In the genomic region with DNA sequence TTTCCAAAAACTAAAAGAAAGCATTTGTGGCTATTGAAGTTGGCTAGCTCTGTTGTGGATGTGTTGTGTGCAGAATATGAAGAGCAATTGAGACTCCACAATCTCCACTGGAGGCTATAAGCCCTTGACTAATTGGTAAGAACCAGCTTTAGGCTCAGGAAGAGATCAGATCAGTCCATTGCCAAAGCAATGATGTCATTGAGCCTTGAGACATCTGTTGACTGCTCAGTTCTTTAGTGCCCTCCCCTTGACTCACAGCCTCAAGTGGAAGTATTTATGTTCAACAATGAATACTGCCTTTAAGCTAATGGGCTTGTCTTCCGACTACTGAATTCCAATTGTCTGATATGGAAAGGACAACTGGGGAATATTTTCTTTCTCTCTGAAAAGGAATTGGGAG, we compare ENCODE assay signal across 20 mouse cellular contexts.
DNase-seq lines count a peak whose midpoint lies in the region; ATAC-seq and TF ChIP-seq lines count a peak whose summit lies in the region.
"Had no signal": no experiment of that assay in that cellular context is flagged by ENCODE, and none has a peak within 500 bp of the region (broad histone marks: within the 10 kb centered on the region; RNA-seq: fewer than 3 reads in every experiment).

No protein-coding gene starts in this region.

- H3K4me1 ChIP-seq in limb, embryonic 13.5 days = 0 out of 2 replicates have a peak, but pooled peaks cover 8% of the 10 kb centered on the region
- H3K4me1 ChIP-seq in limb, embryonic 10.5 days = peaks cover 4% of the 10 kb centered on the region
- H3K4me1 ChIP-seq: kidney, embryonic 15.5 days; liver, embryonic 15.5 days; megakaryocyte, embryonic 14.5 days had no signal

- in situ Hi-C loops in Patski (cut with MboI; ENCODE audit: low pct_unique_long_range_greater_than_20kb) = no loop called here

- H3K36me3 ChIP-seq in limb, embryonic 13.5 days = no peaks in the 10 kb centered on the region
- no peaks in the 10 kb centered on the region for H3K36me3 ChIP-seq in limb, embryonic 10.5 days
- H3K36me3 ChIP-seq in myocyte (ENCODE audit: control insufficient read depth, insufficient read depth) = no peaks in the 10 kb centered on the region
- H3K36me3 ChIP-seq: hindbrain, embryonic 10.5 days; kidney, embryonic 15.5 days; limb, embryonic 15.5 days; liver, embryonic 15.5 days had no signal

- DNase-seq in adrenal gland, postnatal 14 days = peak; percentile 5
- DNase-seq in adrenal gland, postnatal 10 days = no peak
- no peak for DNase-seq in limb, embryonic 10.5 days (ENCODE audit: low spot score)
- DNase-seq in Patski (ENCODE audit: low read depth, low spot score) = no peak
- DNase-seq in spleen, postnatal 10 days (ENCODE audit: low spot score in 2 of 2) = no peak
- DNase-seq: cerebellum, postnatal 36 days; gastrocnemius, postnatal 25 days; midbrain, embryonic 14.5 days; right cerebral cortex, postnatal 14 days; spleen, adult 18-20 months; thymus, postnatal 36 days had no signal

- 83% methylated on average over 1 of the region's 1 CpGs for WGBS in limb, embryonic 13.5 days
- WGBS in limb, embryonic 10.5 days = 89% methylated on average over 1 of the region's 1 CpGs

- H3K4me2 ChIP-seq in limb, embryonic 13.5 days (replicated peaks) = no peak overlapping the region
- H3K4me2 ChIP-seq in myocyte (ENCODE audit: low read depth) = peak overlapping the region; percentile 15
- H3K4me2 ChIP-seq: kidney, embryonic 15.5 days; limb, embryonic 15.5 days; liver, embryonic 15.5 days had no signal

- H3K4me3 ChIP-seq in limb, embryonic 13.5 days = no peak overlapping the region
- H3K4me3 ChIP-seq in limb, embryonic 10.5 days = no peak overlapping the region
- no peak overlapping the region for H3K4me3 ChIP-seq in myocyte
- H3K4me3 ChIP-seq: hindbrain, embryonic 10.5 days; kidney, embryonic 15.5 days; limb, embryonic 15.5 days; liver, embryonic 15.5 days; megakaryocyte, embryonic 14.5 days had no signal

- H3K79me2 ChIP-seq in myocyte (ENCODE audit: control insufficient read depth, insufficient read depth) = no peaks in the 10 kb centered on the region

- no peak for TF ChIP-seq POLR2A in myocyte (IDR thresholded peaks at IDR 0.05; ENCODE audit: insufficient read length, low read depth)

- H3K9ac ChIP-seq in limb, embryonic 13.5 days = no peak overlapping the region
- H3K9ac ChIP-seq: kidney, embryonic 15.5 days; limb, embryonic 15.5 days; liver, embryonic 15.5 days had no signal

- no peak for TF ChIP-seq CTCF in Patski (IDR thresholded peaks at IDR 0.05)

- H3K9me3 ChIP-seq in limb, embryonic 13.5 days = no peaks in the 10 kb centered on the region
- H3K9me3 ChIP-seq in limb, embryonic 10.5 days (replicated peaks) = no peaks in the 10 kb centered on the region
- H3K9me3 ChIP-seq: hindbrain, embryonic 10.5 days; kidney, embryonic 15.5 days; limb, embryonic 15.5 days; liver, embryonic 15.5 days had no signal

- no peak overlapping the region for H3ac ChIP-seq in myocyte (ENCODE audit: control insufficient read depth, insufficient read length)

- no peak overlapping the region for H3K27ac ChIP-seq in limb, embryonic 13.5 days
- H3K27ac ChIP-seq in limb, embryonic 10.5 days = no peak overlapping the region
- H3K27ac ChIP-seq: hindbrain, embryonic 10.5 days; hindbrain, postnatal 0 days; kidney, embryonic 15.5 days; limb, embryonic 15.5 days; liver, embryonic 15.5 days had no signal

- POLR2A ChIA-PET in Patski (lab: Charles Lee) = no interaction called here

- no peaks in the 10 kb centered on the region for H3K27me3 ChIP-seq in limb, embryonic 13.5 days
- no peaks in the 10 kb centered on the region for H3K27me3 ChIP-seq in limb, embryonic 10.5 days (ENCODE audit: low read depth, poor library complexity, severe bottlenecking)
- H3K27me3 ChIP-seq in Patski (no peaks in the 10 kb centered on the region), myocyte (ENCODE audit: control insufficient read depth, insufficient read depth, insufficient read length) (no peaks in the 10 kb centered on the region)
- H3K27me3 ChIP-seq: kidney, embryonic 15.5 days; limb, embryonic 15.5 days; liver, embryonic 15.5 days; megakaryocyte, embryonic 14.5 days had no signal

- ATAC-seq in limb, embryonic 13.5 days (ENCODE audit: low FRiP score, low read depth) = 0 out of 2 replicates have a peak, but pooled peaks have one; percentile 15
- peak; percentile 51 for ATAC-seq in Patski
- ATAC-seq: hindbrain, postnatal 0 days; intestine, postnatal 0 days had no signal

- CTCF ChIA-PET in Patski (lab: Charles Lee) = interaction anchor here (0.7 to 2.1 kb wide), 3 partner anchors 9 to 34 kb away, joined by 3 to 6 read pairs (median 4); no protein-coding TSS in a partner anchor

TF ChIP-seq in myocyte, 11 proteins besides CTCF, POLR2A, EP300 and RAD21:
- TF ChIP-seq POLR2AphosphoS2 (IDR thresholded peaks at IDR 0.05; ENCODE audit: insufficient read length, low read depth) = no peak
- peak in 1 of 3 experiments; percentile 4 for TF ChIP-seq MYOD1 (IDR thresholded peaks at IDR 0.05; ENCODE audit: control insufficient read depth in 1 of 3, insufficient read length in 2 of 3, low read depth in 2 of 3)
